Mouse (Mus musculus) v-Abl transformed pro-B cells (cell line): ENCODE measurements around the gene Gm21900.
"Not testable (repeated sequence)": the region's sequence is repeated elsewhere in the genome, so short reads cannot be mapped to it uniquely, and the experiment has no call there.

Experiments used
- in situ Hi-C, 2 experiments: fragments of 400-800 bp; cut with MboI; formaldehyde crosslinking; loops; one replicate each; pipeline ENCODE4 v1.15.1; 2025; ENCODE audit not compliant: unreplicated experiment in 2 of 2

Gene Gm21900

GRCm38 (mm10) chrY:10616061-10616460 lies at the start of gene Gm21900:
Gene Gm21900, plus strand, starts transcription at chrY:10616361.
- in situ Hi-C loops, result not testable (repeated sequence)

- in situ Hi-C loops, result not testable (repeated sequence)
Measured at GRCm38 (mm10) chrY:10643516-10643915, 27.4 kb downstream of the Gm21900 start.
